Mouse (Mus musculus) heart, embryonic 10.5 days (tissue): Measurements from ENCODE around the gene Capzb. TPM values are rescaled to one million over a fixed set of nuclear protein-coding genes. Genes with fewer than 3 reads are reported as not detected.

Experiments used
- DNase-seq: peaks from one replicate; pipeline ENCODE4 v3.0.0-alpha.2; 2017; ENCODE audit warnings: low spot score
- H3K27ac ChIP-seq: fragments of 300-500 bp; sonication (generic); 2 replicates; pipeline ENCODE4 v1.5.1; 2016; ENCODE audit warnings: mild to moderate bottlenecking
- H3K27me3 ChIP-seq: fragments of 300-500 bp; sonication (generic); 2 replicates; pipeline ENCODE4 v1.6.1; 2016; ENCODE audit warnings: mild to moderate bottlenecking; ENCODE audit not compliant: poor library complexity, insufficient read depth, severe bottlenecking
- H3K36me3 ChIP-seq: fragments of 300-500 bp; sonication (generic); 2 replicates; pipeline ENCODE4 v1.6.1; 2016; ENCODE audit warnings: mild to moderate bottlenecking, moderate library complexity
- H3K4me1 ChIP-seq: fragments of 300-500 bp; sonication (generic); 2 replicates; pipeline ENCODE4 v1.6.1; 2016; ENCODE audit warnings: mild to moderate bottlenecking
- H3K4me3 ChIP-seq: fragments of 300-500 bp; sonication (generic); 2 replicates; pipeline ENCODE4 v1.5.1; 2016; ENCODE audit warnings: mild to moderate bottlenecking, moderate library complexity
- H3K9me3 ChIP-seq: fragments of 300-500 bp; sonication (generic); 2 replicates; pipeline ENCODE4 v1.6.1; 2016; ENCODE audit warnings: mild to moderate bottlenecking, moderate library complexity
- WGBS: fragments of 180-500 bp; shearing (Covaris S2); methylation state at CpG from one replicate; pipeline ENCODE4 v1.1.7; 2016; 5-methylcytosine and 5-hydroxymethylcytosine counted together
- polyA plus RNA-seq: library from polyadenylated mRNA; unstranded; fragments of >200 nt; fragmentation: Nextera tagmentation; extraction: Ambion mirVana; gene quantifications from 2 replicates; pipeline ENCODE4 v1.2.1, GENCODE M21; 2016

The Capzb gene
- polyA plus RNA-seq, 1 experiment from 2014 or later = 452 TPM

- Histone ChIP-seq H3K27ac (no peak overlapping the region), H3K9me3 (no peaks in the 10 kb centered on the region), H3K4me1 (peaks cover 30% of the 10 kb centered on the region; the same call in 1 of the 2 replicates), H3K36me3 (peaks cover 65% of the 10 kb centered on the region), H3K27me3 (no peaks in the 10 kb centered on the region), H3K4me3 (no peak overlapping the region)
- 91% methylated on average over 10 of the region's 10 CpGs for WGBS
- no peak for DNase-seq
Observed at GRCm38 (mm10) chr4:139272951-139273680, 80.4 kb downstream of the Capzb start.

DNA sequence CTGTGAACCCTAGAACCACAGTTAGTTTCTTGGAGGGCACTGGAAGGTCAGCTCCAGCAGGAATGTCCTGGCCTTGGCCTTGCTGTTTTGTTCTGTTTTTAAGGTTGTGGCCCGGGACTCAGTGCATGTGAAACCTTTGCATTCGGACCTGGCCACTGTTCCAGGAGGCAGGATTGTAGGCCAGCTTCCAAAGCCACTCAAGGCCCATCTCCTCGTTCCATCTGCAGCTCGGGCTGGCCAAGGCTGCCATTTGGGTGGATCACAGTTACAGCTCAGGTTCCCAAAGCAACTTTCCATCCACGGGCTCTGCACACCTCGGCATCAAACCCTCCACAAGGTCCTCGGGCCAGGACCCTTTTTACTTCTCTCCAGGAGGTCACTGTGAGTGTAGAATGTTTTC, 81.9 kb downstream of the Capzb start:
- Histone ChIP-seq H3K36me3 (peaks cover 58% of the 10 kb centered on the region), H3K27me3 (no peaks in the 10 kb centered on the region), H3K9me3 (no peaks in the 10 kb centered on the region), H3K4me1 (peaks cover 29% of the 10 kb centered on the region; the same call in 1 of the 2 replicates), H3K27ac (no peak overlapping the region), H3K4me3 (no peak overlapping the region)
- WGBS = 89% methylated on average over 7 of the region's 7 CpGs
- DNase-seq = no peak

DNA sequence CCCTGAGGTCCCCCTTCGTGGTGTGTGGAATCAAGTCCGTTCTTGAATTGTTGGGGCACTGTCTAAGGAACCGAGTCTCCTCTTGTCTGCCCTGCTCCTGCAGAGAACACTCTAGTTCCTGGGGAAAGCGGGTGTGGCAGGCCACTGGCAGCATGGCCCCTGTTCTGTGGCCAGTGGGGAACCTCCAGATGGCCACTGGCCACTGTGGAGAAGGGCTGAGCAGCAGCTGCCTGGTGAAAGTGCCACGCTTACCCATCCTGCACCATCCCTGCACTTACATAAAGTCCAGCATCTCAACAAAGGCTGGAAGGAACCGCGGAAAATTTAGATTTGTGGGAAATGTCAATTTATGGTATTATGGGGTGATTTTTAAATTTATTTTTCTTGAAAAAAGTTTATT, 83.7 kb downstream of the Capzb start:
- H3K27me3 ChIP-seq = no peaks in the 10 kb centered on the region
- peaks cover 29% of the 10 kb centered on the region; the same call in 1 of the 2 replicates for H3K4me1 ChIP-seq
- DNase-seq = no peak
- peaks cover 73% of the 10 kb centered on the region for H3K36me3 ChIP-seq
- no peak overlapping the region for H3K27ac ChIP-seq
- no peak overlapping the region for H3K4me3 ChIP-seq
- H3K9me3 ChIP-seq = no peaks in the 10 kb centered on the region
- 91% methylated on average over 7 of the region's 7 CpGs for WGBS

DNA sequence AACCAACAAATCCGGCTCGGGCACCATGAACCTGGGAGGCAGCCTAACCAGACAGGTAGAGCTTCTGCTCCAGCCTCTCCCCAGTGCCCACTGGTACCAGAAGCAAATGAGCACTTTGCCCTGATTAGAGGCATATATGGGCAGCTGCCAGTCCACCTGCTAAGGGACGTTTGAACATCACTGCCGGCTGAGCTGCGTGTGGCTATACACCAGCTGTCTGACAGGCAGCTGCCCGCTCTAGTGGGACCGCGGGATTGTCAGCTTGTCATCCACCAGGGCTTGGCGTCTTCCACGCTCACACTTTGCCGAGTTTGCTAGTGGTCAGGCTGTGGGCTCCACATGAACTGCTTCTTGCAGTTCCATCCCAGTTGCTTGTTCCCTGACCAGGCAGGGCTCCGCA, 87.8 kb downstream of the Capzb start:
- no peak overlapping the region for H3K4me3 ChIP-seq
- peaks cover 26% of the 10 kb centered on the region; the same call in 1 of the 2 replicates for H3K4me1 ChIP-seq
- 95% methylated on average over 12 of the region's 12 CpGs for WGBS
- no peaks in the 10 kb centered on the region for H3K27me3 ChIP-seq
- no peak overlapping the region for H3K27ac ChIP-seq
- no peaks in the 10 kb centered on the region for H3K9me3 ChIP-seq
- H3K36me3 ChIP-seq = peaks cover 74% of the 10 kb centered on the region
- no peak for DNase-seq

DNA sequence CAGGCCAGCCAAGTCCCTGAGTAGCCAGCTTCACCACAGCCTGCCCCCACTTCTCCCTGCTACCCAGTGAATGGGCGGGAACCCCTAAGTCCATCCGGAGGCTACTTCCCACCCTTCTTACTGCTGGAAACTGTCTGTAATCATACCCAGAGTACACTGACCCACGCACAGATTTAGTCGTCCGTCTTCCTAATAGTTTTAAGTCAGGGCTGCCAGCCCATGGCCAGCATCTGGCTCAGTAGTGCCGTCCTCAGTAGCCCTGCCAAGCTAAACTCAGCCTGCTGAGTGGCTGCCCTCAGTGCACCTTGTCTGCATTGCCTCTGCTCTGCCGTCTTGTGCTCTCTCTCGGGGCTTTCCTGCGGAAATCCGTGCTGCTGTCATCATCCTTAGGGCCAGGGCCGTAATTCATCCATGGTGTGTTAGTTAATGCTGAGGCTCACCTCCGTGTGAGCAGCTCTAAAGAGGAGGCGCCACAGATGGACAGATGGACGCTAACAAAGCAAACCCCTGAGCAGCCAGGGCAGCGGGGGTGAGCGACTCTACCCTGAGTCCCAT, 89.2 kb downstream of the Capzb start:
- H3K9me3 ChIP-seq = no peaks in the 10 kb centered on the region
- no peak overlapping the region for H3K27ac ChIP-seq
- H3K4me3 ChIP-seq = no peak overlapping the region
- DNase-seq = no peak
- 90% methylated on average over 16 of the region's 16 CpGs for WGBS
- H3K4me1 ChIP-seq = peaks cover 31% of the 10 kb centered on the region; the same call in 1 of the 2 replicates
- peaks cover 85% of the 10 kb centered on the region for H3K36me3 ChIP-seq
- H3K27me3 ChIP-seq = no peaks in the 10 kb centered on the region

- H3K4me1 ChIP-seq = peaks cover 24% of the 10 kb centered on the region; the same call in 1 of the 2 replicates
- H3K27me3 ChIP-seq = no peaks in the 10 kb centered on the region
- H3K36me3 ChIP-seq = peaks cover 89% of the 10 kb centered on the region
- no peak overlapping the region for H3K27ac ChIP-seq
- no peak for DNase-seq
- 87% methylated on average over 6 of the region's 6 CpGs for WGBS
- no peak overlapping the region for H3K4me3 ChIP-seq
- H3K9me3 ChIP-seq = no peaks in the 10 kb centered on the region
Observed at GRCm38 (mm10) chr4:139282955-139283417, 90.3 kb downstream of the Capzb start.

DNA sequence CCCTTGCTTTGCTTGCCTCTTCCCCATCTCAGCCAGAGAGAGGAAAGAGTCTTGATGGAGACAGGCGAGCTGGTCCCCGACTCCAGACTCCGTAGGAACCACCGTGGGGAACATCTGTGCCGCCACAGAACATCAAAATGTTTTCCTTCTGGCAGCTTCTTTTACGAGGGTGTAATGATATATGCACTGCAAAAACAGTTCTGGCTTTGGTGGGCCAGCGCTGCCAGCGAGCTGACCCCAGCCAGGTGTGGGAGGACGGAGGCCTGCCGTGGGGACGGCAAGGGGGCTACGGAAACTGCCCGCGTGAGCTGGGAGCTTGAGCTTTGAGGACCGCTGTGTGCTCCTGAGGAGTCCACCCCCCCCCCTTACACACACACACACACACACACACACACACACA, 92.2 kb downstream of the Capzb start:
- H3K27me3 ChIP-seq = no peaks in the 10 kb centered on the region
- 91% methylated on average over 14 of the region's 15 CpGs for WGBS
- no peak overlapping the region for H3K27ac ChIP-seq
- peaks cover 31% of the 10 kb centered on the region for H3K4me1 ChIP-seq
- H3K9me3 ChIP-seq = no peaks in the 10 kb centered on the region
- H3K36me3 ChIP-seq = peaks cover 97% of the 10 kb centered on the region
- DNase-seq = no peak
- no peak overlapping the region for H3K4me3 ChIP-seq

GRCm38 (mm10) chr4:139286234-139286633, 93.5 kb downstream of the Capzb start:
- WGBS = 63% methylated on average over 5 of the region's 5 CpGs
- no peak for DNase-seq
- Histone ChIP-seq H3K36me3 (peaks cover 97% of the 10 kb centered on the region), H3K4me1 (peaks cover 31% of the 10 kb centered on the region), H3K9me3 (no peaks in the 10 kb centered on the region), H3K27me3 (no peaks in the 10 kb centered on the region), H3K27ac (no peak overlapping the region), H3K4me3 (no peak overlapping the region)

DNA sequence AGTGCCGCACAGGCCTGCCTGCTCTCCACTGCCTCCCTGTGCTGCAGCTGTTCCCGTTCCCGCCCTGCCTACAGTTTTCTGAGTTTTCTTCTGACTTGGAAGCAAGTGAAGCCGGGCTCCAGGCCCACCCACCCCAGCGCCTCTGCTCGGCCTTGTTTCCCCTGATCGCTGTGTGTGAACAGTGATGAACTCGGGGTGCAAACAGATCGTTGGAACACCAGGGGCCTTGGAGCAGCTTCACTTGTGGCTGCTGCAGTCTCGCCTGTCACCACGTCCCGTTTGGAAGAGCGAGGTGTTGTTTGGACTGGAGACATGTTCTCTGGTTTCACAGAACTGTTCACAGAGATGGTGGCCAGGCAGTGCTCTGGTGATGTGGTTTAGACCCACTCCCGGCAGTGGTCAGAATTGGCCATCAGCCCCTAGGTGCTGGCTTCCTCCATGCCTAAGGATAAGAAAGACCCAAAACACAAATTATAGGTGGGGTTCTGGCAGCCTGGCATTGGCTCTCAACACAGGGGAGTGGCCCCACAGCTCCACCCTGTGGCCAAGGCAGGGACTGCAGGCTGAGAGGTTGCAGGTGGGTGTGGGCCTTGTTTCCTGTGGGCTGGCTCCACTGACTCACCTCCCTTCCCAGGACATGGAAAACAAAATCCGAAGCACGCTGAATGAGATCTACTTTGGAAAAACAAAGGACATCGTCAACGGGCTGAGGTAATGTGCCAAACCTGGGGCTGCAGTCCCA, 94.6 kb downstream of the Capzb start:
- no peaks in the 10 kb centered on the region for H3K9me3 ChIP-seq
- no peak overlapping the region for H3K27ac ChIP-seq
- no peaks in the 10 kb centered on the region for H3K27me3 ChIP-seq
- H3K36me3 ChIP-seq = peaks cover 95% of the 10 kb centered on the region
- H3K4me1 ChIP-seq = peaks cover 31% of the 10 kb centered on the region
- no peak for DNase-seq
- WGBS = 81% methylated on average over 18 of the region's 18 CpGs
- H3K4me3 ChIP-seq = no peak overlapping the region

- H3K27ac ChIP-seq = no peak overlapping the region
- no peak for DNase-seq
Observed at GRCm38 (mm10) chr4:139289017-139289416, 96.3 kb downstream of the Capzb start.

DNA sequence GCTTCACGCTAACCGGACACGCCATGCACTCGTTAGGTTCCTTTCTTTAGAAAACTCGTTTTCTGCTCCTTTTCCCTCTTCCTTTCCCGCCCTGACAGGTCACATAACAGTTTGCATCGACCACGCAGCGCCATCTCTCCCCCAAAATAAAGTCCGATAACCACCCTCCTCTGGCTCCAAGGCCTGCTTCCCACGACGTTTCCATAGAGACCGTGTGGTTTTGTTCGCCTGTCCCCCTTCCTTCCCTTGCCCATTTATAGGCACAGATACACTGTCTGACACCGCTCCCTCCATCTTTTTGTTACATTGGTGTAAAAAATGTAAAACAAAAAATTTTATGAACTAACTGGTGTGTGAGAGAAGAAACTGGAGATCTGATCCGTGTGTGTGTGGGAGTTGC, 98.4 kb downstream of the Capzb start:
- DNase-seq = no peak
- Histone ChIP-seq H3K36me3 (peaks cover 64% of the 10 kb centered on the region), H3K27me3 (no peaks in the 10 kb centered on the region), H3K4me3 (no peak overlapping the region), H3K9me3 (no peaks in the 10 kb centered on the region), H3K27ac (no peak overlapping the region), H3K4me1 (peaks cover 19% of the 10 kb centered on the region)
- 91% methylated on average over 16 of the region's 16 CpGs for WGBS

More at GRCm38 (mm10) chr4:139289017-139289416, 96.3 kb downstream of the Capzb start:
- WGBS = 71% methylated on average over 10 of the region's 10 CpGs
- Histone ChIP-seq H3K4me1 (peaks cover 25% of the 10 kb centered on the region), H3K36me3 (peaks cover 82% of the 10 kb centered on the region), H3K27me3 (no peaks in the 10 kb centered on the region), H3K4me3 (no peak overlapping the region), H3K9me3 (no peaks in the 10 kb centered on the region)

GRCm38 (mm10) chr4:139292038-139292437, 99.3 kb downstream of the Capzb start:
- Histone ChIP-seq H3K9me3 (no peaks in the 10 kb centered on the region), H3K27ac (no peak overlapping the region), H3K4me3 (no peak overlapping the region), H3K4me1 (peaks cover 18% of the 10 kb centered on the region), H3K36me3 (peaks cover 55% of the 10 kb centered on the region), H3K27me3 (no peaks in the 10 kb centered on the region)
- no peak for DNase-seq
- 95% methylated on average over 5 of the region's 5 CpGs for WGBS

- H3K4me1 ChIP-seq = peaks cover 6% of the 10 kb centered on the region; the same call in 1 of the 2 replicates
- no peak overlapping the region for H3K27ac ChIP-seq
- DNase-seq = no peak
- no peaks in the 10 kb centered on the region for H3K27me3 ChIP-seq
- H3K9me3 ChIP-seq = no peaks in the 10 kb centered on the region
- H3K36me3 ChIP-seq = peaks cover 23% of the 10 kb centered on the region
- H3K4me3 ChIP-seq = no peak overlapping the region
- 81% methylated on average over 4 of the region's 4 CpGs for WGBS
Observed at GRCm38 (mm10) chr4:139297566-139297965, 104.9 kb downstream of the Capzb start.
